Mouse (Mus musculus) kidney, postnatal 0 days (tissue): ENCODE data around the gene Akr1c18. TPM values are rescaled to one million over a fixed set of nuclear protein-coding genes. Genes with fewer than 3 reads are reported as not detected.

Source experiments
- ATAC-seq: fragments of 200-750 bp; cut with Nextera tagmentation; replicated peaks from 2 replicates; pipeline ENCODE4 v1.8.0; 2017; ENCODE audit warnings: low read depth, moderate number of reproducible peaks, moderate TSS enrichment, moderate library complexity; ENCODE audit not compliant: low FRiP score
- DNase-seq: peaks from one replicate; pipeline ENCODE4 v3.0.0-alpha.2; 2016; ENCODE audit warnings: low spot score
- H3K27ac ChIP-seq: fragments of 300-500 bp; sonication (generic); 2 replicates; pipeline ENCODE4 v1.5.1; 2014; ENCODE audit warnings: mild to moderate bottlenecking
- H3K27me3 ChIP-seq: fragments of 300-500 bp; sonication (generic); 2 replicates; pipeline ENCODE4 v1.6.1; 2014; ENCODE audit warnings: low read length, mixed read lengths; ENCODE audit not compliant: insufficient read depth
- H3K36me3 ChIP-seq: fragments of 300-500 bp; sonication (generic); 2 replicates; pipeline ENCODE4 v1.6.1; 2014; ENCODE audit warnings: low read length, mixed read lengths; ENCODE audit not compliant: insufficient read depth
- H3K4me1 ChIP-seq: fragments of 300-500 bp; sonication (generic); replicated peaks from 2 replicates; pipeline ENCODE4 v1.6.1; 2014; ENCODE audit warnings: antibody characterized with exemption, low read length, mixed read lengths; ENCODE audit not compliant: insufficient read depth
- H3K4me2 ChIP-seq: fragments of 300-500 bp; sonication (generic); 2 replicates; pipeline ENCODE4 v1.6.1; 2014; ENCODE audit warnings: mild to moderate bottlenecking, low read length, moderate library complexity, mixed read lengths
- H3K4me3 ChIP-seq: fragments of 300-500 bp; sonication (generic); replicated peaks from 2 replicates; pipeline ENCODE4 v1.5.1; 2014; ENCODE audit warnings: low read depth, low read length
- H3K9ac ChIP-seq: fragments of 300-500 bp; sonication (generic); 2 replicates; pipeline ENCODE4 v1.6.1; 2014; ENCODE audit warnings: low read depth, low read length
- H3K9me3 ChIP-seq: fragments of 300-500 bp; sonication (generic); replicated peaks from 2 replicates; pipeline ENCODE4 v1.6.1; 2016; ENCODE audit warnings: low read length, inconsistent platforms, mixed read lengths
- CTCF ChIP-seq: IDR thresholded peaks from 2 replicates; pipeline ENCODE4 v1.5.1; 2016; ENCODE audit warnings: antibody characterized with exemption, low read depth, mild to moderate bottlenecking, moderate library complexity
- WGBS: fragments of 180-500 bp; shearing (Covaris S2); extraction: QIAGEN DNeasy Blood & Tissue Kit; methylation state at CpG from one replicate; pipeline ENCODE4 v1.1.7; 2014; 5-methylcytosine and 5-hydroxymethylcytosine counted together
- polyA plus RNA-seq: library from polyadenylated mRNA; unstranded; fragments of >200 nt; fragmentation: Nextera tagmentation; extraction: Ambion mirVana; gene quantifications from 2 replicates; pipeline ENCODE4 v1.2.1, GENCODE M21; 2015

Gene Akr1c18
- polyA plus RNA-seq, 1 experiment from 2014 or later, result 3.8 TPM

DNA sequence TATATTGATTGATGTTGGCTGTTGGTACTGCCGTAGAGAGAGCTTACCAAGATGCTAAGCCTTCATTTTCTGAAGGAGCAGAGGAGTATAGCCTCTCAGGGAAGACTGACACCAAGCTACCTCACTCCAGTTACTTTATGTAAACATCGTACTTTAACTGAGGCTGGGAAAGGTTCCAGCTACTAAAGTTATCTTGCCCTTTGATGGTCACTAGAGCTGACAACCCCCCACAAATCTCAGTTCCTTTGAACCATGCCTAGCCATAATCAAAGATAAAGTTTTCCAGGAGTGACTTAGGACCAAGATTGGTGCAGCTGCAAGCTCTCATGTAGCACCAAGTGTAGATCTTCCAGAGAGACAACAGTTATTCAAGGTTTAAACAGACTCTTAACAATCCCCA is 22.5 kb upstream of the Akr1c18 start:
- WGBS, result 13% methylated on average over 2 of the region's 2 CpGs
- ATAC-seq, result no peak
- DNase-seq, result peak; percentile 53

GRCm38 (mm10) chr13:4168006-4168405 is 17.6 kb upstream of the Akr1c18 start:
- Histone ChIP-seq H3K4me2 (no peak overlapping the region), H3K9ac (no peak overlapping the region), H3K27ac (no peak overlapping the region), H3K36me3 (no peaks in the 10 kb centered on the region), H3K4me1 (no peaks in the 10 kb centered on the region), H3K27me3 (no peaks in the 10 kb centered on the region), H3K4me3 (no peak overlapping the region), H3K9me3 (no peaks in the 10 kb centered on the region)
- ATAC-seq (no peak), DNase-seq (no peak)
- 31% methylated on average over 1 of the region's 1 CpGs for WGBS
- TF ChIP-seq CTCF, result no peak

More for the DNA sequence above, 22.5 kb upstream of the Akr1c18 start:
- Histone ChIP-seq H3K27me3 (no peaks in the 10 kb centered on the region), H3K4me3 (no peak overlapping the region), H3K9ac (no peak overlapping the region), H3K27ac (no peak overlapping the region), H3K36me3 (no peaks in the 10 kb centered on the region), H3K9me3 (no peaks in the 10 kb centered on the region), H3K4me2 (no peak overlapping the region), H3K4me1 (no peaks in the 10 kb centered on the region)
- no peak for TF ChIP-seq CTCF

DNA sequence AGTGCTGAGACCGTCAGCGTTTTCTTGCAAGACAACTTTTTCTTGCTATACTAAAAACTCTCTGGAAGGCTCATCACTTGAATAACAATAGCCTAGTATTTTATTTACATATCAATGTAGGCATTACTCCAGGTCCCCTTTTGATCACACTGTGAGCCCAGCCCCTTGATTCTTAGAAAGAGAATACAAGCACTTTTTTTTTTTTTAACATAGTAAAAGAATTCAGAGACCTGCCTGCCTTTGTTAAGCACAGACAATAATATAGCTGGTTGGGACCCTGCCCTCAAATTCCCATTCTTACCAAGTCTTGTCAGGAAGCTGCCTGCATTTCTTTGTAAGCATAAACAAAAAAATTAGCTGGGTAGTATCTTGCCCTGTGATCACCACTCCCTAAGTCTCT is 4.8 kb upstream of the Akr1c18 start:
- no peak for TF ChIP-seq CTCF
- no peak overlapping the region for H3K9ac ChIP-seq
- no peaks in the 10 kb centered on the region for H3K27me3 ChIP-seq
- no peak overlapping the region for H3K4me3 ChIP-seq
- no peak overlapping the region for H3K4me2 ChIP-seq
- no peaks in the 10 kb centered on the region for H3K9me3 ChIP-seq
- 86% methylated on average over 2 of the region's 2 CpGs for WGBS
- H3K27ac ChIP-seq, result no peak overlapping the region
- no peak for ATAC-seq
- DNase-seq, result no peak
- H3K4me1 ChIP-seq, result no peaks in the 10 kb centered on the region
- H3K36me3 ChIP-seq, result no peaks in the 10 kb centered on the region

DNA sequence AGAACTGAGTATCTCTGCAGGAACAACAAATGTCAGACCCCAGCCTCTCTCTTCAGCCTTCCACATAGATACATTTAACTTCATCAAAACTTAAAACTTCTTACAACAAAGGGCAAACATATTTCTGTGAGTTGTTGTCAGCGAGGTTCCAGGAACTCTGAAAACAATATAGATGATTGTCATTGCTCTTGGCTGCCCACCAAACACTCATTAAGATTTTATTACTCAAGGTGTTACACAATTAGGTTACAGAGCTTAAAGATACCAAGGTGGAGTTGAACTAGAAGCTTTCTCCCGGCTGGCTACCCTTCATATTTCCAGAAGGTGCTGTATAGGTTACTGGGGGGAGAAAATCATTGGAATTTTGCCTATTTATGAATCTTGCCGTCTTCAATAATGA is 3.1 kb upstream of the Akr1c18 start:
- Histone ChIP-seq H3K9ac (no peak overlapping the region), H3K4me3 (no peak overlapping the region), H3K9me3 (no peaks in the 10 kb centered on the region), H3K27me3 (no peaks in the 10 kb centered on the region), H3K36me3 (no peaks in the 10 kb centered on the region), H3K4me1 (no peaks in the 10 kb centered on the region), H3K4me2 (no peak overlapping the region), H3K27ac (no peak overlapping the region)
- WGBS, result 56% methylated on average over 3 of the region's 3 CpGs
- ATAC-seq, result no peak
- no peak for DNase-seq
- no peak for TF ChIP-seq CTCF

DNA sequence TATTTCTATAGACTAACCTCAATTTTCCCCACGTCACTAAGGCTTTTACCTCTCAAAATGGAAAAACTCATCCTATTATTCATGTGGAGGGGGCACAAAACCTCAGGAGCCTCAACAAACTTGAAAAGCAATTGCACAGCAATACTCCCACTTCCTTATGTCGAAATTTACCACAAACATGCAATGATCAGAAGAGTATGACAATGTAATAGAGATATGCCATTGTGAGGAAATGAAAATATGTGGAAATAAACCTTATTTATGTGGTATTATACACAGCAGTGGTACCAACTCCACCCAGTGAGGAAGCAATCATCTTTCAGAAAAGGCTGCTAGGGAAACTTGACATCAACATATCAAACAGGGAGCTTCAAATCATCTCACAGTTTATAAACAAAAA is 2.5 kb upstream of the Akr1c18 start:
- H3K4me1 ChIP-seq, result no peaks in the 10 kb centered on the region
- 68% methylated on average over 2 of the region's 2 CpGs for WGBS

DNA sequence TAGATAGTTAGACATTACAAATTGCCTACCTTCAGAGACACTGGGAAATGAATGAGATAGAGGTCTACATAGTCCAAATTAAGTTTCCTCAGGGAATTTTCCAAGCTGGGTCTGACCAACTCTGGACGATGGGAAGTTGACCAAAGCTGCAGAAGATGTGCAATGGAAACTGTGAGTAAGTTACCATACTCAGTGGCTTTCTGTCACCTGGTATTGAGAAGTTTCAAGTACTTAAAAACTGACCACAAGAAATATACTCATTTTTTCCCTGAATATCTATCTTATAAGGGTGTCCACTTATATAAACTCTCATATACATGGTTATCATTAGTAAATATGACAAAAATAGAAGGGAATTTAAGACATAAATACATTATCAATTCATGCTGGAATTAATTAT is 6.2 kb downstream of the Akr1c18 start:
- ATAC-seq, result no peak
- 81% methylated on average over 1 of the region's 1 CpGs for WGBS
- Histone ChIP-seq H3K4me3 (no peak overlapping the region), H3K27ac (no peak overlapping the region), H3K36me3 (no peaks in the 10 kb centered on the region), H3K4me1 (no peaks in the 10 kb centered on the region), H3K9ac (no peak overlapping the region), H3K4me2 (no peak overlapping the region), H3K9me3 (no peaks in the 10 kb centered on the region), H3K27me3 (no peaks in the 10 kb centered on the region)
- no peak for DNase-seq
- TF ChIP-seq CTCF, result no peak

More for the DNA sequence above, 2.5 kb upstream of the Akr1c18 start:
- H3K9me3 ChIP-seq, result no peaks in the 10 kb centered on the region
- H3K36me3 ChIP-seq, result no peaks in the 10 kb centered on the region
- no peak for TF ChIP-seq CTCF
- no peak overlapping the region for H3K4me2 ChIP-seq
- H3K27ac ChIP-seq, result no peak overlapping the region
- ATAC-seq, result no peak
- H3K4me3 ChIP-seq, result no peak overlapping the region
- H3K9ac ChIP-seq, result no peak overlapping the region
- no peaks in the 10 kb centered on the region for H3K27me3 ChIP-seq
- no peak for DNase-seq

GRCm38 (mm10) chr13:4133070-4133469 is 17.4 kb downstream of the Akr1c18 start:
- TF ChIP-seq CTCF, result peak; percentile 58

More at GRCm38 (mm10) chr13:4133070-4133469, 17.4 kb downstream of the Akr1c18 start:
- Histone ChIP-seq H3K36me3 (no peaks in the 10 kb centered on the region), H3K4me2 (no peak overlapping the region), H3K27me3 (no peaks in the 10 kb centered on the region), H3K9ac (no peak overlapping the region), H3K9me3 (no peaks in the 10 kb centered on the region), H3K4me1 (no peaks in the 10 kb centered on the region), H3K4me3 (no peak overlapping the region), H3K27ac (no peak overlapping the region)
- DNase-seq (no peak), ATAC-seq (no peak)
- 40% methylated on average over 2 of the region's 2 CpGs for WGBS
